Mouse (Mus musculus) spleen, adult 2 months (tissue): ENCODE measurements around the gene Cnot10.

Experiments
- CTCF ChIP-seq: fragments of 200-500 bp; IDR thresholded peaks from 2 replicates; pipeline ENCODE4 v1.5.1; 2011; ENCODE audit warnings: mild to moderate bottlenecking, inconsistent platforms; ENCODE audit not compliant: insufficient read depth, insufficient read length, insufficient replicate concordance; ENCODE audit errors: extremely low read depth
- POLR2A ChIP-seq: fragments of 200-500 bp; IDR thresholded peaks from 2 replicates; pipeline ENCODE4 v1.6.1; 2011; ENCODE audit warnings: low read depth, low read length, inconsistent platforms

DNA sequence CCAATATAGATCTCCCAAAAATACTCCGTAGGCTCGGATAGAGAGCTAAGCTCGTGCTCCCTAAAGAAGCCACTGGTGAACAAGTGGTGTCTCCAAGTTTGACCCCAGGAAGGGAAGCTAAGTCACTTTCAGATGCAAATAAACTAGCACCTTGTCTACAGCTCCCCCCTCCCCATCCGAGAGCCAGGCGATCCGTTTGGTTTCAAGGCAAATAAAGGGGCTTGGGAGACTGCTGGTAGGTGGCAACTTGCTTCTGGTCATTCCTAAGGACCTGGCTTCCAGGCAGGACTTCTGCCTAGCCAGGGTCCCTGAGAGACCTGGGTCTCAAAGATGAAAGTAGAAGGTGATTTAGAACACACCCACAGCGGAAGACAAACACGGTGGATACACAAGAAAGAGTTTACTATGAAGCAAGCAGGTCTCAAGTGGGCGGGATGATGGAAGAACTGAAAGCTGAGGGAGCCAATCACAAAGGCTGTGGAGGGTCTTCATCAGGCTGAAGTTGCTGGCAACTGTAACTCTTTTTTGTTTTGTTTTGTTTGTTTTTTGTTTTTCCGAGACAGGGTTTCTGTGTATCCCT lies 83.6 kb downstream of the Cnot10 start:
- TF ChIP-seq POLR2A = no peak
- TF ChIP-seq CTCF = no peak
